Mouse (Mus musculus) kidney, embryonic 15.5 days (tissue): ENCODE measurements around the gene Capza3. TPM values are rescaled to one million over a fixed set of nuclear protein-coding genes. Genes with fewer than 3 reads are reported as not detected.

Experiments
- polyA plus RNA-seq: library from polyadenylated mRNA; unstranded; fragments of >200 nt; fragmentation: Nextera tagmentation; extraction: Ambion mirVana; gene quantifications from 2 replicates; pipeline ENCODE4 v1.2.1, GENCODE M21; 2015

Capza3 gene
- polyA plus RNA-seq, 1 experiment from 2014 or later = not detected

Other genes starting within 250 kb of the Capza3 start
- not detected in 2 replicates for gene Plcz1, start 205 bp downstream of the Capza3 start, polyA plus RNA-seq